Mouse (Mus musculus): ENCODE measurements around the gene Hist2h2ab. TPM values are rescaled to one million over a fixed set of nuclear protein-coding genes. Genes with fewer than 3 reads are reported as not detected.

Gene Hist2h2ab
- total and polyA plus RNA-seq, 3 experiments = 1.1 to 31.4 TPM; not detected in 1

GRCm38 (mm10) chr3:96254683-96255355 is 35.2 kb downstream of the Hist2h2ab start (continued):
- TF ChIP-seq ZC3H11A (IDR thresholded peaks at IDR 0.05; ENCODE audit: low read depth, low read length) = no peak

GRCm38 (mm10) chr3:96255926-96256593 is 36.4 kb downstream of the Hist2h2ab start:
- peaks cover 8 to 32% of the 10 kb centered on the region in 2 experiments for H3K4me1 ChIP-seq (ENCODE audit: control insufficient read depth in 1 of 2, insufficient read depth in 2 of 2)
- H3K79me2 ChIP-seq (replicated peaks; ENCODE audit: control insufficient read depth, extremely low read depth, insufficient read depth, poor library complexity, severe bottlenecking) = no peaks in the 10 kb centered on the region
- no peak overlapping the region for H3K27ac ChIP-seq (ENCODE audit: insufficient read depth, low read depth)
- H3K27me3 ChIP-seq (replicated peaks) = no peaks in the 10 kb centered on the region
- in situ Hi-C loops (cut with MboI; ENCODE audit: low pct_ligation_motif_present, low pct_unique_long_range_greater_than_20kb, low sequenced_read_pairs) (no loop called here), dilution Hi-C loops (cut with MboI; ENCODE audit: extremely low pct_ligation_motif_present, extremely low pct_unique_long_range_greater_than_20kb, low sequenced_read_pairs) (no loop called here)
- H3K9me3 ChIP-seq (replicated peaks; ENCODE audit: low read length) = no peaks in the 10 kb centered on the region
- DNase-seq (ENCODE audit: extremely low read depth) = no peak
- H3K4me2 ChIP-seq (ENCODE audit: insufficient read depth, low read depth, poor library complexity, severe bottlenecking) = no peak overlapping the region
- H3K36me3 ChIP-seq (replicated peaks in 1 of 2; ENCODE audit: control insufficient read depth in 1 of 2, insufficient read depth in 1 of 2, low read length in 1 of 2) = no peaks in the 10 kb centered on the region
- TF ChIP-seq USF2 (conservative IDR thresholded peaks at IDR 0.05; ENCODE audit: low read depth, low read length) = no peak
- no peak overlapping the region for H3K4me3 ChIP-seq (replicated peaks in 1 of 3; ENCODE audit: low read depth in 2 of 3, low read length in 2 of 3, poor library complexity in 1 of 3)
- no peak overlapping the region for H3K9ac ChIP-seq (ENCODE audit: insufficient read depth, low read depth)

- dilution Hi-C loops (cut with MboI; ENCODE audit: extremely low pct_ligation_motif_present, extremely low pct_unique_long_range_greater_than_20kb, low sequenced_read_pairs) (no loop called here), in situ Hi-C loops (cut with MboI; ENCODE audit: low pct_ligation_motif_present, low pct_unique_long_range_greater_than_20kb, low sequenced_read_pairs) (no loop called here)
- Histone ChIP-seq H3K4me3 (replicated peaks in 1 of 3; ENCODE audit: low read depth in 2 of 3, low read length in 2 of 3, poor library complexity in 1 of 3) (no peak overlapping the region), H3K9ac (ENCODE audit: insufficient read depth, low read depth) (no peak overlapping the region), H3K36me3 (replicated peaks in 1 of 2; ENCODE audit: control insufficient read depth in 1 of 2, insufficient read depth in 1 of 2, low read length in 1 of 2) (no peaks in the 10 kb centered on the region), H3K9me3 (replicated peaks; ENCODE audit: low read length) (no peaks in the 10 kb centered on the region), H3K27me3 (replicated peaks) (no peaks in the 10 kb centered on the region), H3K4me1 (ENCODE audit: control insufficient read depth in 1 of 2, insufficient read depth in 2 of 2) (peaks cover 8 to 38% of the 10 kb centered on the region in 2 experiments), H3K4me2 (ENCODE audit: insufficient read depth, low read depth, poor library complexity, severe bottlenecking) (no peak overlapping the region), H3K79me2 (replicated peaks; ENCODE audit: control insufficient read depth, extremely low read depth, insufficient read depth, poor library complexity, severe bottlenecking) (no peaks in the 10 kb centered on the region), H3K27ac (ENCODE audit: insufficient read depth, low read depth) (no peak overlapping the region)
- TF ChIP-seq POLR2A (IDR thresholded peaks at IDR 0.05; ENCODE audit: low read depth, low read length) = no peak
- TF ChIP-seq ZNF384 (IDR thresholded peaks at IDR 0.05; ENCODE audit: low read depth, low read length) = peak; percentile 35; the same call in 1 of the 2 replicates
- TF ChIP-seq BHLHE40 (IDR thresholded peaks at IDR 0.05; ENCODE audit: low read depth, low read length) = 0 out of 2 replicates have a peak, but pooled peaks have one; percentile 13
- TF ChIP-seq MEF2A (IDR thresholded peaks at IDR 0.05; ENCODE audit: borderline replicate concordance, low read depth, low read length) = 0 out of 2 replicates have a peak, but pooled peaks have one; percentile 18
- TF ChIP-seq IRF4 (IDR thresholded peaks at IDR 0.05; ENCODE audit: low read depth, low read length) = 0 out of 2 replicates have a peak, but pooled peaks have one; percentile 24
- no peak for TF ChIP-seq ZKSCAN1 (IDR thresholded peaks at IDR 0.05; ENCODE audit: borderline replicate concordance, low read depth, low read length)
- TF ChIP-seq EP300 (IDR thresholded peaks at IDR 0.05; ENCODE audit: low read length) = peak; percentile 53; the same call in 1 of the 2 replicates
- DNase-seq (ENCODE audit: extremely low read depth) = no peak
Observed at GRCm38 (mm10) chr3:96257190-96257589, 37.5 kb downstream of the Hist2h2ab start.

GRCm38 (mm10) chr3:96260220-96260619 is 40.6 kb downstream of the Hist2h2ab start:
- H3K27ac ChIP-seq (ENCODE audit: insufficient read depth, low read depth) = no peak overlapping the region
- H3K9ac ChIP-seq (ENCODE audit: insufficient read depth, low read depth) = no peak overlapping the region
- in situ Hi-C loops (cut with MboI; ENCODE audit: low pct_ligation_motif_present, low pct_unique_long_range_greater_than_20kb, low sequenced_read_pairs) (no loop called here), dilution Hi-C loops (cut with MboI; ENCODE audit: extremely low pct_ligation_motif_present, extremely low pct_unique_long_range_greater_than_20kb, low sequenced_read_pairs) (no loop called here)
- no peaks in the 10 kb centered on the region for H3K9me3 ChIP-seq (replicated peaks; ENCODE audit: low read length)
- TF ChIP-seq NELFE (IDR thresholded peaks at IDR 0.05; ENCODE audit: low read depth, low read length) = no peak
- TF ChIP-seq MXI1 (IDR thresholded peaks at IDR 0.05; ENCODE audit: low read depth, low read length) = no peak
- TF ChIP-seq E2F4 (IDR thresholded peaks at IDR 0.05; ENCODE audit: insufficient replicate concordance, low read depth, low read length) = no peak
- no peak for TF ChIP-seq MAFK (IDR thresholded peaks at IDR 0.05; ENCODE audit: insufficient replicate concordance, low read length)
- TF ChIP-seq USF2 (conservative IDR thresholded peaks at IDR 0.05; ENCODE audit: low read depth, low read length) = no peak
- TF ChIP-seq ZC3H11A (IDR thresholded peaks at IDR 0.05; ENCODE audit: low read depth, low read length) = no peak
- no peak for TF ChIP-seq CHD1 (IDR thresholded peaks at IDR 0.05; ENCODE audit: low read depth, low read length)
- TF ChIP-seq PAX5 (IDR thresholded peaks at IDR 0.05; ENCODE audit: low read length) = no peak
- TF ChIP-seq USF1 (IDR thresholded peaks at IDR 0.05; ENCODE audit: low read depth, low read length) = no peak
- no peak for TF ChIP-seq EP300 (IDR thresholded peaks at IDR 0.05; ENCODE audit: low read length)
- TF ChIP-seq BHLHE40 (IDR thresholded peaks at IDR 0.05; ENCODE audit: low read depth, low read length) = no peak
- no peak for TF ChIP-seq ZNF384 (IDR thresholded peaks at IDR 0.05; ENCODE audit: low read depth, low read length)
- no peak for TF ChIP-seq ZKSCAN1 (IDR thresholded peaks at IDR 0.05; ENCODE audit: borderline replicate concordance, low read depth, low read length)
- TF ChIP-seq RCOR1 (conservative IDR thresholded peaks at IDR 0.05; ENCODE audit: low read depth, low read length) = no peak
- no peak for TF ChIP-seq SMC3 (IDR thresholded peaks at IDR 0.05; ENCODE audit: low read depth, low read length)
- TF ChIP-seq MYC (IDR thresholded peaks at IDR 0.05; ENCODE audit: low read depth, low read length) = no peak
- no peak for TF ChIP-seq JUN (IDR thresholded peaks at IDR 0.05; ENCODE audit: insufficient read depth, low read depth, low read length)
- no peak for DNase-seq (ENCODE audit: extremely low read depth)
- H3K36me3 ChIP-seq (replicated peaks in 1 of 2; ENCODE audit: control insufficient read depth in 1 of 2, insufficient read depth in 1 of 2, low read length in 1 of 2) = no peaks in the 10 kb centered on the region
- 0 out of 2 replicates have a peak, but pooled peaks cover 6% of the 10 kb centered on the region for H3K79me2 ChIP-seq (replicated peaks; ENCODE audit: control insufficient read depth, extremely low read depth, insufficient read depth, poor library complexity, severe bottlenecking)
- peaks cover 7 to 36% of the 10 kb centered on the region in 2 experiments for H3K4me1 ChIP-seq (ENCODE audit: control insufficient read depth in 1 of 2, insufficient read depth in 2 of 2)
- no peaks in the 10 kb centered on the region for H3K27me3 ChIP-seq (replicated peaks)
- H3K4me3 ChIP-seq (replicated peaks in 1 of 3; ENCODE audit: low read depth in 2 of 3, low read length in 2 of 3, poor library complexity in 1 of 3) = no peak overlapping the region
- H3K4me2 ChIP-seq (ENCODE audit: insufficient read depth, low read depth, poor library complexity, severe bottlenecking) = no peak overlapping the region

Measured in CH12.LX (cell line).